Mouse (Mus musculus) yolk sac, embryonic 10.5 days (tissue): ENCODE measurements around the gene Plekhn1.

Experiments
- DNase-seq: peaks from one replicate; pipeline ENCODE4 v3.0.0-alpha.2; 2017; ENCODE audit warnings: low spot score

Gene Plekhn1

GRCm38 (mm10) chr4:156234701-156235213 is at the start of gene Plekhn1:
Gene Plekhn1 (minus strand): TSS chr4:156234857.
- peak; percentile 76 for DNase-seq

- no peak for DNase-seq
These were observed 20.6 kb upstream of the Plekhn1 start, which contains the start of gene Samd11 for GRCm38 (mm10) chr4:156255078-156255839. Gene Samd11 (minus strand): TSS chr4:156255657.

GRCm38 (mm10) chr4:156254361-156255077 is 19.9 kb upstream of the Plekhn1 start:
- no peak for DNase-seq

- no peak for DNase-seq
These were observed 18.4 kb upstream of the Plekhn1 start for GRCm38 (mm10) chr4:156253043-156253442.

- no peak for DNase-seq
These were observed 18.0 kb upstream of the Plekhn1 start for GRCm38 (mm10) chr4:156252619-156253018.

DNA sequence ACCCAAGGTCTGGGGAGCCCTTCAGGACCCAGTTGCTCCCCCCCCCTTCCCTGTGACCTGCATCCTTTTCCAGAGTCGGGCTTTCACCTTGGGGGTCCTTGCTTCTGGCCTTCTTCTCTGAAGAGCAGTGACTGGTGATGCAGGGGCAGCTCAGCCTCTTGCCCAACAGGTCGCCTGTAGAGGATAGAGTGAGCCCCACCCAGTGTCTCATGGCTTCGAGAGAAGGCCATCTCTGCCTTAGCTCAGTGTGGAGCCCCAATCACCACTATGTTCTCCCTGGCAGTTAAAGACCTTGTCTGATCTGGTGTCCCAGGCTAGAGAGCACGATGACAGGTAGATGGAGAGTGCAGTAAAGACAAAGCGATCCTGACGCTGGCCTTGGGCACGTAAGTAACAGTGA is 17.5 kb upstream of the Plekhn1 start:
- DNase-seq, result no peak

GRCm38 (mm10) chr4:156251081-156251480 is 16.4 kb upstream of the Plekhn1 start:
- no peak for DNase-seq

GRCm38 (mm10) chr4:156249567-156249966 is 14.9 kb upstream of the Plekhn1 start:
- no peak for DNase-seq

DNA sequence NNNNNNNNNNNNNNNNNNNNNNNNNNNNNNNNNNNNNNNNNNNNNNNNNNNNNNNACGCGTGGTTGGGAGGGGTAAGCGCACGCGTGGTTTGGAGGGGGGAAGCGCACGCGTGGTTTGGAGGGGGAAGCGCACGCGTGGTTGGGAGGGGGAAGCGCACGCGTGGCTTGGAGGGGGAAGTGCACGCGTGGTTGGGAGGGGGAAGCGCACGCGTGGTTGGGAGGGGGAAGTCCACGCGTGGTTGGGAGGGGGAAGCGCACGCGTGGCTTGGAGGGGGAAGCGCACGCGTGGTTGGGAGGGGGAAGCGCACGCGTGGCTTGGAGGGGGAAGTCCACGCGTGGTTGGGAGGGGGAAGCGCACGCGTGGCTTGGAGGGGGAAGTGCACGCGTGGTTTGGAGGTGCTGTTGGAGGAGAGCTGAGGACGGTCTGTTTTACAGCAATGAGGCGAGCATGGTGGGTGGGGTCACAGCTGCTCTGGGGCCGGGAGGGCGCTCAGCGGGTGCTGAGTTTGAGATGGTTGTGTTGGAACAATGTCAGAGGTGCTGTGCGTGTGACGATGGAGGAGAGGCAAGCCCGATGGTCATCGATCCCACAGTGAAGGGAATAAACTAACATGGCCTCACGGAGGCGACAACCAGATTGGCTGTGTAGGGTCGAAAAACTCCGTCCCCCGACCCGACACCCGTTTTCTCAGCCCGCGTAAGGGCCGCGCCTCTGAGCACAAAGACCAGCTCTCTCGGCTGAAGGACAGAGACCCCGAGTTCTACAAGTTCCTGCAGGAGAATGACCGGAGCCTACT is 2.2 kb upstream of the Plekhn1 start:
- DNase-seq, result peak; percentile 38

DNA sequence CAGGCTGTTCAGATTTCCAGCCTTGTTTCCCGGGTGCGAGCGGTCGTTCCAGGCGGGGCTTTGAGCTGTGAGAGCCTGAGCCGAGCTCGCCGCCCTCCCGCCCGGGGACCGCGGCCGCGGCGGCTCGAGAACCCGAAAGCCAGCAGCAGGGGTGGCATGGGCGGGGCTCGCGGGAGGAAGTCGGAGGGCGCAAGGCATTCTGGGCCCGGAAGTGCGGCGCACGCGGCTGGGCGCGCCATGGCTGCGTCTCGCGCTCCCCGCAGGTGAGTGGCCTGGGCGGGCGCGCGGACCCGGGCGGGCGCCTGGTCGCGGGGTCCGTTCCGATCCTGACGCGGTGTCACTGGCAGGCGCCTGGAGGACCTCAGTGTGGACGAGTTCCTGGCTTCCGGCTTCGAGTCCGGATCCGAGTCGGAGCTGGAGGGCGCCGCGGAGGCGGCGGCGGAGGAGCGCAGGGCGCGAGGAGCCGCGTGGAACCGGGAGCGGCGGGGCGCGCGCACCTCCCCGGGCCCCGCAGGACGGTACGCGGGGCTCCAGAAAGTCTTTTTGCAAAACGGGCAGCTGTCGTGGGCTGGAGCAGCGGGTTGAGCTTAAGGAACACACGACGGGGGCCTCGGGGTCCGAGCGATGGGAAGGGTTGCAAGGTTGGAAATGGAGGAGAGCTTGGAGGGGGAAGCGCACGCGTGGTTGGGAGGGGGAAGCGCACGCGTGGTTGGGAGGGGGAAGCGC is 1.3 kb upstream of the Plekhn1 start, which contains the start of gene Noc2l:
Gene Noc2l (plus strand): TSS at position 203 of the 726 bp plus-strand sequence.
- peak; percentile 93 for DNase-seq

DNA sequence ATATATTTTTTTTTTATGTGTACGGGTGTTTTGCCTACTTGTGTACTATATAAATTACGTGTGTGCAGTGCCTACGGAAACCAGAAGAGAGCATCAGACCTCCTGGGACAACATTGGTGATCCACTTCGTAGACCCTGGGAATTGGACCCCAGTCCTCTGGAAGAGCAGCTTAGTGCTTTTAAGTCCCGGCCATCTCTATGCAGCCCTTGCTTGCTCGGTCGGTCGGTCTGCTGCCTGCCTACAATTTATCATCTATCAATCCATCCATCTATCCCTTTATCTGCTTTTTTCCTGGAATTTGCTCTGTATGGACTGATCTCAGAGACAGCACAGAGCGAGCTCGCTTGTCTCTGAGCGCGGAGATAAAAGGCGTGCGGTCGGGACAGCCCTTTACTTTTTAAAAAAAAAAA is 708 bp upstream of the Plekhn1 start:
- no peak for DNase-seq

DNA sequence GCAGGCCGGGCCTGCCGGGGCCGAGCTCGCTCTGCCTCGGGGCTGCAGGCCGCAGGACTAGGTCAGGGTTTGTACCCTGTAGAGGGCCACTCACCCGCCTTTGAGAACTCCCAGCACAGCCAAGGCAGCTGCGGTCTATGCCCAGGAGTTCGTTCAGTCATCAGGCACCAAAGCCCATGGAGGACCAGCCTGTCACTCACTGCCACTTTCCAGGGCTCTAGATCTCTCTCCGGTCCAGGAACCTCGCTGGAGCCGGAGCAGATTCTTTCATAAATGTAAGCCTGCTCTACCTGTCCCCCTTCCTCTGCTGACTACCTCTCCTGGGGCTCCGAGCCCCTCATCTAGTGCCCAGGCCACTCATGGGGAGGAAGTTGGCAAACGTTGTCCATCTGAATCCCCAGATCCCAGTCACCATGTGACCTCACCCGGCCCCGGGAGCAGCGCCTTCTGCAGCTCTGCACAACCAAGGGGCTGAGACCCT is 596 bp downstream of the Plekhn1 start:
- peak; percentile 44 for DNase-seq

DNA sequence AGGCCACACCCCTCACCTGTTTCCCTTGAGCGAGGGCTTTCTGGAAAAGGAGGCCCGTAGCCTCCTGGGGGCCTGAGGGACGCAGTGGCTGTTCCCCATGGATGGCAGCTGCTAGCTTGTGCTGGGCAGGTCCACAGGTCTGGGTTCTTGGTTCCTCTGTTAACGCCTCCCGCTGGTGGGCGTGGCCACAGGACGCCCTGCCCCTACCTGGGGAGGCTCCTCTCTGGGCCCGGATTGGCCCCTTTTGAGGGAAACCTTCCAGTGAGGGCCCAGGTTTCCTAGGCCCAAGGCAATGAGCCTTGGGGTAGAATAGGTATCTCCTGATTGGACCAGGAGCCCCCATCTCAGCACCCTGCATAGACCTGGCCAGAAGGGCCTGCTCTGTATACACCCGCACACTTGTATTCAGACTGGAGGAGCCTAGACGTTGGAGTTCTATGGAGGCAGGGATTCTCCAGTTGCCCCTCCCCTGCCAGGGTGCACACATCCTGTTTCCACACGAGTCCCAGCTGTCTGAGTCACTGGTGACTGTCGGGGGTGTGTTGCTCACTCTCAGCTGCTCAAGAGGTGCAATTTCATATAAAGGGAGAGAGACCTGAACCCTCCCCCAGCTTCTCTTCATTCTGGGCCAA is 6.1 kb downstream of the Plekhn1 start:
- DNase-seq, result no peak

DNA sequence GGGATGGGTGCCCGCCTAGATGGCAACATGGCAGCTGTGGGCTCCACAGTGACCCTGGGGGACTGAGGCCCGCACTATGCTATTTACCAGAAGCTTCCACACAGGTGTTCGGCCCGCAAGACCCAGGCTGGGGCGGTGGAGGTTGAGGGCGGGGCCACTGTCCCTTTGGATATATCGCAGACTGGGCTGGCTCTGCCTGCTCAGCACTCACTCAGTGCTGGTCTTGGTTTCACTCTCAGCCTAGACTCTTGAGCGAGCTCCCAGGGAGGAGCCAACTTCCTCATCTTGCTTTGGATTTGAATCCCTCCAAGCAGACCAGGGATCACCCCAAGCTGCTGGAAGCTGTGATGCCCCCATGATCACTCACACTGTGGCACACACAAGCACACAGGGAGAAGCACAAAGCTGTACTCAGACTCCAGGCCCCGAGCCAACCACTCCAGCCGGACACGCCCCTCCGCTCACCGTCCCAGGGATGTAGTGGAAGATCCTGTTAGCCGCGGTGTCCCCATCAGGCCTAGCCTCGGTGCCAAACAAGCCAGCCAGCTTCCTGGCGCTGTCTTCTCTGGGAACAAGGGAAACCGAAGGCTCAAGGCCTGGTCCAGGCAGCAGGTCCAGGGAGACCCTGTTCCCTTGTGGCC is 6.8 kb downstream of the Plekhn1 start:
- DNase-seq, result no peak

DNA sequence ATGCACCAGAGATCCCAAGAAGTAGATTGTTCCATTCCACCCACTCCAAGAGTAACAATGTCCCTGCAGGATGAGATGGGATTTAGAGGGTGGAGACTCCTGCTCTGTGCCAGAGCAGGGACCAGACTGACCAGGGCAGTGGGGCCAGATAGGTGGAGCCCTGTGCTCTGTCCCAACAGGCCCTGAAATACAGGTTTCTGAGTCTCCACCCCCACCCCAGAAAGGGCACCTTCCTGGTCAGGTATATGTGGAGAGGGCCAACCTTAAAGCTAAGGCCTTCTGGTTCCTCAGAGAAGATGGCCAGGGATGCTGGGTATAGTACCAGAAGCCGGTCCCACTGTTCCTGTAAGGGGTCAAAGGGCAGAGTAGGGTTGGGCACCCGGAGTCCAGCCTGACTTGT is 10.4 kb downstream of the Plekhn1 start:
- no peak for DNase-seq

DNA sequence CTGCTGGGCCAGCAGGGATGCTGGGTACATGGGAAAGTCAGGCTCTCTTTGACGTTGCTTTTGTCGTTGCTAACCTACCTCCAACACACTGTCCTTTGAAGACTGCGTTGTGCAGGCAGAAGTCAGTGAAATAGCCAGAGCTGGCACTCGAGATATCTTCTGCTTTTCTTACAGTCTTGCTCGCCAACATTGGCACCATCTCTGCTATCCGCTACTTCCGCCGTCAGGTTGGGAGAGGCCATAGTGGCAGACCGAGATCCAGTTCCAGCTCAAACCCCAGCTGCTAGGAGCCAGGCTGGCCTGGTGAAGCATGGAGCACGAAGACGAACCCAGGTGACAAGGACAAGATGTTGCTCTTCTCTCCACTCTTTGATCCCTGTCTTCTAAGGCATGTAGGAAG is 14.7 kb downstream of the Plekhn1 start:
- no peak for DNase-seq

DNA sequence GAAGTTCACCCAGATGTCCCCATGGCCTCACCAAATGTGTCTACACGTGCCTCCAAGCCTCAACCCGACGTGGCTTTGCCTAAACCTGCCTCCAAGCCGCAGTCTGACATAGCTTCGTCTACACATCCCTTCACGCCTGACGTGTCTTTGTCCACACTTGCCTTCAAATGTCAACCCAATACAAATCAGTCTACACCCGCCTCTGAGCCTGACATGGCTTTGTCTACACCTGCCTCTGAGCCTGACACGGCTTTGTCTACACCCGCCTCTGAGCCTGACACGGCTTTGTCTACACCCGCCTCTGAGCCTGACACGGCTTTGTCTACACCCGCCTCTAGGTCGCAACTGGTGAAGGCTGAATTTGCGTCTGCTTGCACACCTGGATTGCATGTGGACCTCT is 16.8 kb downstream of the Plekhn1 start:
- no peak for DNase-seq

DNA sequence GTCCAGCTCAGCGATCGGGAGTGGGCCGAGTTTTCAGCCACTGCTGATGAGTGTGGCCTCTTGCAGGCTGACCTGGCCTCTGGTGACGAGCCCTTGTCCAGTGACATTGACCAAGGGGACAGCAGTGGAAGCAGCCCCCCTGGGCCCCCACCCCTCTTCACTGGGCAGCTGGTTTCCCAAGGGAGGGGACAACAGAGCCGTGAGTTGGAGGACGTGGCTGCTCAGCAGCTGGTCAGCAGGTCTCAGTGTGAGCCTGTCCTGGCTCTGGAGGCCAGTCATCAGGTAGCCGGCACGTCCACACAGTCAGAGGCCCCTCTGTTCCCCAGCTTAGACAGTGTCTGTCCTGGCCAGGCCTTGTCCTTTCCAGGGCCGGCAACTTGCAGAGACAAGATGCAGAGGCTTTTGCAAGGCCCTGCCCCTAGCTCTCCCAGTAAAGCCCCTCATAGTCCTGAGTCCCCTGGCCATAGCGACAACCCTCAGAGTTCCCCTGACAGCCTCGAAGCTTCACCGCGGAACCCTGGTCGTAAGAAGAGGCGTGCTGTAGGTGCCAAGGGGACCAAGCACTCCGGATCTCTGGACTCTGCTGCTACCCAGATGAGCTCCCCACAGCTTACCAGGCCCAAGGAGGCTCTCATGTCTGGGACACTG is 17.5 kb downstream of the Plekhn1 start:
- DNase-seq, result no peak

DNA sequence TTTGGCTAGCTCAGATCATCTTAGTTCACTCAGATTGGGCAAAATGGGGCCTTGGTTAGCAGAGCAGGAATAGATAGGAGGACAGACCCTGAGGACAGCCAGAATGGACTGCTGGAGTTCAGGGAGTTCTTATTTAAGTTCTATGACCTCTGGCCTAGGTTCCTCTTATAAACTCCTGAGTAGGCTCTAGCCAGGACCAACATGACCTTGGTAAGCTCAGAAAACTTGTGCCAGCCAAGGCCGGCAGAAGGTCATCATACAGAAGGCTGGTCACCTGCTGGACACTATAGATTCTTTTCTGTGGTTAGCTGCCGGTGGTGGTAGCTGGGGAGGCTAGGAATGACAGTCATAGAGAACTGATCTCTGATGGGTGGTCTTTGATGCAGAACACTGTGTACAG is 18.5 kb downstream of the Plekhn1 start:
- DNase-seq, result no peak

DNA sequence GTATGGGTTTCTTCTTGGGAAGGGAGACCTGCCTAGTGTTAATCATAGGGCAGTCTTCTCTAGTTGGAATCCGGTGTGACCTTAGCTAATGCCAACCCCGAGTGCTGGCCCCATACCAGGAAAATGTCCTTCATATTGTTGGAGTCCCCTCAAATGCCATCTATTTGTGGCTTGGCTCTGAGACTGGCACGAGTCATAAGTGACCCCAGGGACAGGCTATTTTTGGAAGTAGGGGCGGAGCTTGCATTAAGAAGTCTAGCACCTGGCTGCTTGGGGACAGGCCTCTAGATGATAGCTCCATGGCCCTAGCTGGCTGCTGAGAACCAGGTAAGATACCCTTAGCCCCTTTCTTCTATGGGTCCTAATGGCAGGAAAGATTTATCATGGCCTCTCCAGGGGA is 19.0 kb downstream of the Plekhn1 start, which contains the start of gene Perm1:
Gene Perm1 (plus strand): TSS at position 220 of the 400 bp plus-strand sequence.
- no peak for DNase-seq
